Mouse (Mus musculus) spleen, postnatal 10 days (tissue): ENCODE data around the gene E030018B13Rik.

Experiments used
- DNase-seq, 2 experiments: peaks; one replicate each; pipeline ENCODE4 v3.0.0; 2021 to 2022; ENCODE audit warnings: low spot score in 2 of 2

E030018B13Rik gene

DNA sequence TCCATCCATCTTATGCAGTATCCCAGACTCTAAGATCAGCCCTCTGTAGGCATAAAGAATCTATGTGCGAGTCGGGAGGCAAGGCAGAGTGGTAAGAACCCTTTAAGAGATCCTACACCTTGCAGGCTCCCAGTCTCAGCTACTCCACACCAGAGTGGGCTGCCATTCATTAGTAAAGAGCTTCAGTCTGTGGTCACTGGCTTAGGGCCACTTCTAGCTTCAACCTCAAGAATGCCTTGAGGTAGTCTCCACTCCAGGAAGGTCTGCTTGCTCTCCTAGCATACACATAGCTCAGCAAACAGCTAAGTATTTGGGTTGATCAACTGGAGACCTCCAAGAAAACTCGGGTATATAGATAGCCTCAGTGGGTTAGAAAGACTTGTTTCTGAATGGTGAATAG lies 19.0 kb upstream of the E030018B13Rik start:
- DNase-seq = no peak

- DNase-seq = no peak
These were observed 18.5 kb upstream of the E030018B13Rik start for GRCm38 (mm10) chr7:63898201-63898600.

GRCm38 (mm10) chr7:63899925-63900324 lies 16.7 kb upstream of the E030018B13Rik start:
- DNase-seq = no peak

DNA sequence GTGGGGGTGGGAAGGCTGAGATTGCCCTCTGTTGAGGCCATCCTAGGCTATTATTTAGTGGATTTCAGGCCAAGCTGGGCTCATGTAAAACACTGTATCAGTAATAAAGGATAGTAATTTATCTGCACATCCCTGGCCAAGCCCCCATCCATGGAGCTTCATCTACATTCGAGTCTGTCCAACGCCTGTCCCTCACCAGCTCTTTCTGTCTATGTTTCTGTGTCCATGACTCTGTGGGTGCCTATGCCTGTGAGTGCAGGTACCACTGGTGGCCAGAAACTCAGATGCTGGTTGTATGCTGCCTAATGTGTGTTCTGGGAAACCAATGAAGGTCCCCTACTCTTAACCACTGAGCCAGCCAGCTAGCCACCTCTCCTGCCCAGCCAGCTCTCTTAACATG lies 16.2 kb upstream of the E030018B13Rik start:
- no peak for DNase-seq

GRCm38 (mm10) chr7:63901346-63901745 lies 15.3 kb upstream of the E030018B13Rik start:
- DNase-seq = no peak

DNA sequence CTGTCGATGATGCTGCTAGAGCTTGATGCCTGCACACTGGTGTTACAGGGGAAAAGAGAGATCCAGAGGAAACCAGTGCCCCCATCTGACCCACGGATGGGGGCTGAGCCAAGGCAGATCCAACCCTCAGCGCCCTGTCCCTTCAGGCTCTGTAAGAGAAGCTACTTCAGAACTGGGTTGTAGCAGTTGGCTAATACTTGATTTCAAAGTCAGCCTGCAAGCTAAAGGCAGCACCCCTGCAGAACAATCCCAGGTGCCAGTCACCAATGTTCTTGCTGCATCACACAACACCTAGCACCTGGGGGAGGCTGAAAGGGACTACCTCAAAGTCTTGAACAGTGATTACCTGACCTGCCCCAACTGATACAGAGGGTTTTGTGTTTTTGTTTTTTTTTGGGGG lies 14.7 kb upstream of the E030018B13Rik start:
- no peak for DNase-seq

DNA sequence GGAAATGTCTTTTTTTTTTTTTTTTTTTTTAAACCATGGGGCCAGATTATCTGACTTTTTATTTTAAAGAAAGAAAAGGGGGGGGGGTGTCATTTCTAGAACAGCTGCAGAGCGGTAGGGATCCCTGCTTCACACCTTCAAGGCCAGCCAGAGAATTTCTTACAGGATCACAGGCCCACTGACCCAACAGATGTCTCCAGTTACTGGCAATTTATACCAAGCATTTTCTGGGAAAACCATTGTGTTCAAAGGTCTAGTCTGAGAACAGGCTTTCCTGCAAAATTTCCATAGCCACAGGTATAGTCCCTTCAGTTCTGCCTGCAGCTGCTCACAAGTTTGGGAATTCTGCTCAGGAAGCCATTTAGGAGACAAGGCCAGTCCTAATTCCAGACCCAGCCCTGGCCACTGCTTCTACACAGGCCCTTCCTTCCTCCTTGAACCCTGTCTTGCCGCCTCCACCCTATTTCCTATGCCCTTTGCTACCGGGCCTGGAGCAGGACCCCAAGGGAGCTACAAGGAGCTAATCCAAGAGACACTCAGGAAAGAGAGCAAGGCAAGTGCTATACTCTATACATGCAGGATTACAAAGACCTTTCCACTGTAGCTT lies 13.9 kb upstream of the E030018B13Rik start:
- no peak for DNase-seq

- no peak for DNase-seq
These were observed 12.8 kb upstream of the E030018B13Rik start for GRCm38 (mm10) chr7:63903635-63904380.

DNA sequence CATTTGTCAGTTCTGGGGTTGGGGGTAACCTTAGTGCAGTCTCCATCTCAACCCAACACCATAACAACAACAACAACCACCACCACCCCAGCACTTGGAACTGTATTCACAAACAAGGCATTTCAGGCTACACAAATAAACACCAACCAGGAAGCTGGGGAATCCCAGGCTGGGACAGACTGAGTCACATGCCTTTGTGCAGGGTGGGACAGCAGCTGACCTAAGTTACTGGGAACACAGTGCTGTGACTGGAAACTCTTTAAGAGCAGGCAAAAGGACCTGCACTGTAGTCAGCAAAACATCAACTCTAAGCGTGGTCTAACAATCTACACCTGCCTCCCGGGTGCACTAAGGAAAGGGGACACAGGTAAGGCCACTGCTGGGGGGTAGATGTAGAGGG lies 11.5 kb upstream of the E030018B13Rik start:
- DNase-seq = no peak

DNA sequence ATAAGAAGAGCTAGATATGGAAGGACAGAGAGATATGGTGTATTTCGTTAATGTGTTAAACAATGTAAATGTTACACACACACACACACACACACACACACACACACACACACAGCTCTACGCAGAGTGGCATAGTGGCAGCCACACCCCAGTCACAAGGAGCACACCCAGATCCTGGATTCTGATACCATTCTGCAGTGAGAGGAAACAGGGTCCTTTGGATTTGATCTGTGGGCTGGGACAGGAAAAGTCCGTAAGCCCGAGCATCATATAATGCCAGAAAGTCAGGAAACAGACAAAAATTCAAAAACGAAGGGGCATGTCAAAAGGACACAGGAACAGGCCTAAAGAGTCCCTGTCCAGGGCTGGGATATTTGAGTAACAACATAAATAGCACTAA lies 11.0 kb upstream of the E030018B13Rik start:
- DNase-seq = no peak

GRCm38 (mm10) chr7:63907778-63908495 lies 8.7 kb upstream of the E030018B13Rik start:
- DNase-seq = no peak

DNA sequence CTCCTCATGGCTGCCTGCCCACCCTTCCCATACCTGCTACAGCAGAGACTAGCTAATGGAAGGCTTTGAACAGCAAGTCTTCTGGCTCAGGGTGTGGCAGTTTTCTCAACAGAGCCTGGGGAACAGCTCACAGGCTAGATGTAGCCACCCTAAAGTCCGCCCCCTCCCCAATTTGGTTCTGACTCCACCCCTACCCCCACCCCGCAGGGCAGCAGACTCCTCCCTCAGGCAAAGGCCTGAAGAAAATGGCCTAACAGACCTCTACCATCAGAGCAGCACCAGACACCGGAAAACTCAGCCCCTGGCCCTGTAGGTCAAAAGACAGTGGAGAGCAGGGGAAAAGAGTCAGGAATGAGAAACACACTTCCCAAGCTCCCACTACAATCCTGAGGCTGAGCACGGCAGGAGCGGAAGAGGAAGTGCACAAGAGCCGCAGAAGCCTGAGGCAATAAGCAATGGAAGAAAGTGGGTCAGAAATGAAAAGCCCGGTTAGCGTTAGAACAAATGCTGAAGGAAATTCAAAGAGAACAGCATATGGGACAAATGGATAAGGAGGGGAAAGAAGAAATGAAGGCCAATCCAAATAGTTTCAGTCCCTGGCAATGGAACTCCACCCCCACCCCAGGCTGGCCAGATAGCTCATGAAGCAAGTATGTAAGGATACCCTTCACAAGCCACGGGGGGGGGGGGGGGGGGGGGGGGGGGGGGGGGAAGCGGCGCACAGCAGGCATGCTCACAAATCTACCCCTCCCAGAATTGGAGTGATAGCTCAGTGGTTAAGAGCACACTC lies 8.0 kb upstream of the E030018B13Rik start:
- no peak for DNase-seq

DNA sequence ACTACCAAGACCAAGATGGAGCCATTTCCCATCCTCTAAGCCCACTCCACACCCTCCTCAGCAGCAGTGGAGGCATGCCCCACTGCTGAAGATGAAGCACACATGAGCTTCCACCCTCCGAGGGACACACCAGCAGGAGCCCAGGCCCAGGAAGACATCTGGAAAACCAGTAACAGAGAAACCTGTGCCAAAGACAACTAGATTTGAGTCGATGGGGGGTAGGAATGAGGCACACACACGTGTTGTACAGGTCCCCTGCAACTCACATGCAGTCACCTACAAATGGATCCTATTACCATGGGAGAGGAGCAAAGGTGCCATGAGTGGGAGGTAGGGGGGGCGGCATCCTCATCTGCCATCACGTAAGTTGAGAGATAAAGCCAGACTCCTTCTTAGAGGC lies 6.4 kb upstream of the E030018B13Rik start:
- no peak for DNase-seq

DNA sequence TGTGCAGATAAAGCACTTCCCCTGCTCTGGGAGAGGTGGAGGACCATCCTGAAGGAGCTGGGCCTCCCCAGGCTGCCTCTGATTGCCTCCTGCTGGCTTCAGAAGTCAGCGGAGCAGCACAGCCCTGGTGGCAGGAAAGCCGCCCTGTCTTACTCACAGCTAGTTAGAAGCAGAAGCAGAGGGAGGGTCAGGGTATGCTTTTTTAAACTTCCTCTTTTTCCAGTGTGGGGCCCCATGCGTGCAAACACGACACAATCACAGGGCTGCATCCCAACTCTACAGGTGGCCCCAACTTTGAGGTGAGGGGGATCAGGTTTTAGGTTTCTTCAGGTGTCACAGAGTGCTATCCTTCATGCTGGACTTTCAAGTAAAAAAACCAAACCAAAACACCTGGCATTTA lies 5.7 kb upstream of the E030018B13Rik start:
- peak in 1 of 2 experiments; percentile 62 for DNase-seq

GRCm38 (mm10) chr7:63911383-63912233 lies 5.0 kb upstream of the E030018B13Rik start:
- peak in 1 of 2 experiments; percentile 58 for DNase-seq

GRCm38 (mm10) chr7:63912234-63912810 lies 4.3 kb upstream of the E030018B13Rik start:
- DNase-seq = peak in 1 of 2 experiments; percentile 53

GRCm38 (mm10) chr7:63912924-63913723 lies 3.5 kb upstream of the E030018B13Rik start:
- DNase-seq = no peak

DNA sequence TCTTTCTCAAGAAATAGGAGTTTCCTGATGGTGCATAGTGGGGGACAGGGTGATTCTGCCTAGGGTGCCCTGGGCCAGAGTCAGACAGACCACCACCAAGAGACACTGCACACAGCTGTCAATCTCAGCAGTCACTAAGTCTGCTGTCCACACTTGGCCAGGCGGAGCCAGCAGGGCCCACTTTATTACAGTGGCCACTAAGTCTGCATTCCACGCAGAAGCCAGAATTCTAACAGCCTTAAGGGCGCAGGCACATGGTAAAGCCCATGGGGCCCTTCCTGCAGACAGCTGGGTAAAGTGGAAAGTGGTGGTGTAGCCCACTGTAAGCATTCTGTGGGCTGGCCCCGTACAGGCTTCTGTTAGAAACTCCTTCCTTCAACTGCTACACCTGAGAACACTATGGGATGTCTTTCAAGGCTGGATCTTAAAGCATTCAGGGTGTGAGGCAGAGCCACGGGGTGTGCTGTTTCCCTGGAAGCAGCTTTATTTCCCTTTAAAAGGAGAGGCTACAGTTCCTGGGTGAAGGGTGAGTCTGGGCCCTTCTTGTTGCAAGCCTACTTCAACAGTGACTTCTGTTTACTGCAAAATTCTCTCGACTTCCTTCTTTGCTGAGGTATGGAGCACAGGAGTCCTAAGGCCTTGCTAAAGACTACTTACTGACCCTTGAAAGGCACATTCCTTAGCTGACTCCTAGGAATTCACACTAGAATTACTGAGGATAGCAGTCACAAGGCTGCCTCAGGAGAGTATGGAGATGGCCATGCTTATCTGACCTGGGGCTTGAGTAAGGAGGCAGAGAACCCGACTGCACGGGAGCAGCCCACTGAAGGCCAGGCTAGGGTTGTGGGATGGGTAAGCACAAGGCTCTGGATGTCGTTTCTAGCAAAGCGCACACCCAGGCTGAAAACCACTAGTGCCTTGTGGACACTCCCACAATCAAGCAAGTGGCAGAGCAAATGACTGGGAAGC lies 2.6 kb upstream of the E030018B13Rik start:
- no peak for DNase-seq

DNA sequence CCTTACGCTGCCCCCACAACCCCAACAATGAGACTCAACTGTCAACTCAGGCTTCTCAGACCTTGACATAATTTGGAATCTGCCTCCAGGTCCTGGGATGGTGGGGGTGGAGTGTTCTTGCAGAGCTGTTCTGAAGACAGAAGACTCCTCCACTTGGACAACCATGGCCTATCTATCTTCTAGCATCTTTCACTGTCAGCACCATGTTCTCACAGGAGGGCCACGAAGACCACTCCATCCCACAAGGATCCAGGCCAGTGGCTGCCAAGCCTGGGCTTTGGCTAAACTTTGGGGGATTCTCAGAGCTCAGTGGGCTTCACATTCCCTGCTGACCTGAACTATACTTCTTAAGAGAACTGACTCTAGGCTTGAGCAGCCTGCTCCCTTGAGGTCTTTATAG lies 1.8 kb upstream of the E030018B13Rik start:
- DNase-seq = no peak
